ENCODE assay signal across 10 mouse cellular contexts in genomic region chr16:26065060-26065459, GRCm38 (mm10). TPM values are rescaled to one million over a fixed set of nuclear protein-coding genes. Genes with fewer than 3 reads are reported as not detected.
DNase-seq lines count a peak whose midpoint lies in the region; ATAC-seq and TF ChIP-seq lines count a peak whose summit lies in the region.
"Had no signal": no experiment of that assay in that cellular context is flagged by ENCODE, and none has a peak within 500 bp of the region (broad histone marks: within the 10 kb centered on the region; RNA-seq: fewer than 3 reads in every experiment).

No protein-coding gene starts in this region.

- no peaks in the 10 kb centered on the region for H3K27me3 ChIP-seq in megakaryocyte, embryonic 14.5 days (replicated peaks)
- no peaks in the 10 kb centered on the region for H3K27me3 ChIP-seq in kidney, postnatal 0 days (ENCODE audit: insufficient read depth, low read length)
- H3K27me3 ChIP-seq in limb, embryonic 10.5 days (ENCODE audit: low read depth, poor library complexity, severe bottlenecking) = no peaks in the 10 kb centered on the region
- H3K27me3 ChIP-seq: forebrain, embryonic 13.5 days had no signal

- H3K4me2 ChIP-seq in kidney, postnatal 0 days (ENCODE audit: low read length) = no peak overlapping the region
- H3K4me2 ChIP-seq: forebrain, embryonic 13.5 days had no signal

- no peaks in the 10 kb centered on the region for H3K9me3 ChIP-seq in megakaryocyte, embryonic 14.5 days
- no peaks in the 10 kb centered on the region for H3K9me3 ChIP-seq in kidney, postnatal 0 days (replicated peaks; ENCODE audit: low read length)
- no peaks in the 10 kb centered on the region for H3K9me3 ChIP-seq in limb, embryonic 10.5 days (replicated peaks)
- H3K9me3 ChIP-seq: forebrain, embryonic 13.5 days had no signal

- no peak for ATAC-seq in megakaryocyte, adult 5-6 weeks (ENCODE audit: poor library complexity, severe bottlenecking)
- no peak; the same call in 1 of the 2 replicates for ATAC-seq in kidney, postnatal 0 days (replicated peaks; ENCODE audit: low FRiP score, low read depth)
- ATAC-seq: forebrain, embryonic 13.5 days had no signal

- peaks cover 28% of the 10 kb centered on the region for H3K4me1 ChIP-seq in megakaryocyte, embryonic 14.5 days
- 0 out of 2 replicates have a peak, but pooled peaks cover 3% of the 10 kb centered on the region for H3K4me1 ChIP-seq in kidney, postnatal 0 days (replicated peaks; ENCODE audit: insufficient read depth, low read length)
- H3K4me1 ChIP-seq in limb, embryonic 10.5 days = peaks cover 7% of the 10 kb centered on the region

- no peak overlapping the region for H3K27ac ChIP-seq in kidney, postnatal 0 days
- no peak overlapping the region for H3K27ac ChIP-seq in limb, embryonic 10.5 days
- H3K27ac ChIP-seq: forebrain, embryonic 13.5 days; macrophage had no signal

- 47% methylated on average over 6 of the region's 6 CpGs for WGBS in kidney, postnatal 0 days
- 76% methylated on average over 6 of the region's 6 CpGs for WGBS in limb, embryonic 10.5 days

- H3K4me3 ChIP-seq in megakaryocyte, embryonic 14.5 days (replicated peaks) = peak overlapping the region; percentile 78
- H3K4me3 ChIP-seq in kidney, postnatal 0 days (replicated peaks; ENCODE audit: low read depth, low read length) = no peak overlapping the region
- H3K4me3 ChIP-seq in limb, embryonic 10.5 days = no peak overlapping the region
- H3K4me3 ChIP-seq: forebrain, embryonic 13.5 days had no signal

- no peaks in the 10 kb centered on the region for H3K36me3 ChIP-seq in megakaryocyte, embryonic 14.5 days (replicated peaks; ENCODE audit: low read length)
- no peaks in the 10 kb centered on the region for H3K36me3 ChIP-seq in kidney, postnatal 0 days (ENCODE audit: insufficient read depth, low read length)
- H3K36me3 ChIP-seq in limb, embryonic 10.5 days = no peaks in the 10 kb centered on the region

- DNase-seq in heart, adult 8-10 months (ENCODE audit: low spot score) = peak; percentile 69
- peak; percentile 60 for DNase-seq in kidney, postnatal 0 days (ENCODE audit: low spot score)
- DNase-seq in urinary bladder, postnatal 14 days (ENCODE audit: low spot score) = no peak
- DNase-seq in limb, embryonic 10.5 days (ENCODE audit: low spot score) = no peak
- no peak for DNase-seq in layer of hippocampus, postnatal 10 days (ENCODE audit: low spot score in 2 of 2)
- DNase-seq: cerebellum, postnatal 14 days had no signal

- H3K9ac ChIP-seq in kidney, postnatal 0 days (ENCODE audit: low read depth, low read length) = no peak overlapping the region
- H3K9ac ChIP-seq: forebrain, embryonic 13.5 days had no signal

- TF ChIP-seq CTCF in kidney, postnatal 0 days (IDR thresholded peaks at IDR 0.05; ENCODE audit: low read depth) = no peak

RNA-seq across cellular contexts. Expression of gene P3h2, which starts 40.5 kb away (rescaled TPM):
- polyA plus RNA-seq in megakaryocyte, embryonic 14.5 days (2012; ENCODE audit: insufficient read depth, low replicate concordance) = 2.4 and 7.0 TPM in 2 replicates
- 0.16 TPM in 1 of 2 replicates, not detected in the other for total RNA-seq in megakaryocyte, adult 5-6 weeks (2015)
- total RNA-seq in megakaryocyte, adult 5-6 weeks (2017) = not detected in 2 replicates
- total RNA-seq in heart, adult 8-10 months (2022) = 1 to 10 TPM; 2.6 to 4.6 (median 3.6) TPM
- polyA plus RNA-seq in kidney, postnatal 0 days (2015; fragmentation: Nextera tagmentation; extraction: Ambion mirVana) = 12.0 and 14.7 TPM in 2 replicates
- polyA plus RNA-seq in limb, embryonic 10.5 days (2016; fragmentation: Nextera tagmentation; extraction: Ambion mirVana) = 2.7 and 3.2 TPM in 2 replicates
- 1 to 10 TPM; 4.5 to 5.1 TPM for total RNA-seq in layer of hippocampus, postnatal 10 days (2021)

Comparison
In these comparisons a context has a peak if more than half of its experiments do, and no peak if none do; other contexts are left out.
1. DNase-seq: peak in heart, adult 8-10 months (single experiment) and kidney, postnatal 0 days (single experiment); none in urinary bladder, postnatal 14 days (single experiment), limb, embryonic 10.5 days (single experiment) and layer of hippocampus, postnatal 10 days (0 of 2).